Mouse (Mus musculus): Measurements from ENCODE around the gene Ryr1. TPM values are rescaled to one million over a fixed set of nuclear protein-coding genes. Genes with fewer than 3 reads are reported as not detected.
A peak's percentile ranks its signal among the peaks of the same experiment; 100 is the strongest.

Ryr1 gene
- total RNA-seq, 2 experiments from 2014 or later: 0.03 to 0.08 TPM

DNA sequence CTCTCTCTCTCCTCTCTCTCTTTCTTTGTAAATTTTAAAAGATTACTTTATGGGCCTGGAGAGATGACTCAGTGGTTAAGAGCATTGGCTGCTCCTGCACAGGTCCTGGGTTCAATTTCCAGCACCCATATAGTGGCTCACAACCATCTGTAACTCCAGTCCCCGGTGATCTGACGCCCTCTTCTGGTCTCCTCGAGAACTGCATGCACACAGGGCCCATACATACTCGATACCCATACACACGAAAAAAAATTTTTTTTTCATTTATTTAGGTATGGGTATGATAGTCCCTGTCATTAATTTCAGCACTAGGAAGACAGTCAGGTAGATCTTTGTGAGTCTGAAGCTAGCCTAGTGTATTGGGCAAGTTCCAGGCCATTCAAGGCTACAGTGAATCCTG lies 83.8 kb downstream of the Ryr1 start:
- intact Hi-C loops (cut with DNase I): loop anchor here (5.0 kb wide), 1 partner anchor 174 kb away; no protein-coding TSS in a partner anchor

GRCm38 (mm10) chr7:29039985-29040661 lies 84.9 kb downstream of the Ryr1 start:
- intact Hi-C loops (cut with DNase I): loop anchor here (5.0 to 10.0 kb wide), 2 partner anchors 145 to 173 kb away; no protein-coding TSS in a partner anchor
- peak in 1 of 2 experiments; percentile 25 for DNase-seq

More for the DNA sequence above, 83.8 kb downstream of the Ryr1 start:
- no peak for DNase-seq

GRCm38 (mm10) chr7:29039604-29039984 lies 85.4 kb downstream of the Ryr1 start:
- DNase-seq: peak; percentile 88 to 89
- intact Hi-C loops (cut with DNase I): loop anchor here (10.0 kb wide), 1 partner anchor 145 kb away; no protein-coding TSS in a partner anchor

GRCm38 (mm10) chr7:29037261-29037660 lies 87.7 kb downstream of the Ryr1 start:
- DNase-seq: no peak
- intact Hi-C loops (cut with DNase I): loop anchor here (10.0 kb wide), 1 partner anchor 142 kb away; no protein-coding TSS in a partner anchor

DNA sequence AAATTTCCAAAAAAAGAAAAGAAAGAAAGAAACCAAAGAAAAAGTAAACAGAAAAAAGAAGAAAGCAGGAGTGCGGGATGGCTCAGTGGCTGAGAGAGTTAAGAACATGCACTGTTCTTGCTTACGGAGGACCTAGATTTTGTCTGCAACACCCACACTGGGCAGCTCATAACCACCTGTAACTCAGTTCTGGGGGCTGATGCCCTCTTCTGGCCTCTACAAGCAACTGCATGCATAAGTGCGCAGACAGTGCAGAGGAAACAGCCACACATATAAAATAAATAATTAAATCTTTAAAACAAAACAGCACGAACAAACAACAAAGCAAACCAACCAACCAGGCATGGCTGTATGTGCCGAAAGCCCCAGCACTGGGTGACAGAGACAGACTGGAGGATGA lies 92.3 kb downstream of the Ryr1 start:
- intact Hi-C loops (cut with DNase I): loop anchor here (10.0 kb wide), 1 partner anchor 138 kb away; no protein-coding TSS in a partner anchor
- DNase-seq: no peak

- DNase-seq: no peak
- intact Hi-C loops (cut with DNase I): loop anchor here (10.0 kb wide), 1 partner anchor 137 kb away; no protein-coding TSS in a partner anchor
These were observed 93.3 kb downstream of the Ryr1 start for GRCm38 (mm10) chr7:29031641-29032040.

DNA sequence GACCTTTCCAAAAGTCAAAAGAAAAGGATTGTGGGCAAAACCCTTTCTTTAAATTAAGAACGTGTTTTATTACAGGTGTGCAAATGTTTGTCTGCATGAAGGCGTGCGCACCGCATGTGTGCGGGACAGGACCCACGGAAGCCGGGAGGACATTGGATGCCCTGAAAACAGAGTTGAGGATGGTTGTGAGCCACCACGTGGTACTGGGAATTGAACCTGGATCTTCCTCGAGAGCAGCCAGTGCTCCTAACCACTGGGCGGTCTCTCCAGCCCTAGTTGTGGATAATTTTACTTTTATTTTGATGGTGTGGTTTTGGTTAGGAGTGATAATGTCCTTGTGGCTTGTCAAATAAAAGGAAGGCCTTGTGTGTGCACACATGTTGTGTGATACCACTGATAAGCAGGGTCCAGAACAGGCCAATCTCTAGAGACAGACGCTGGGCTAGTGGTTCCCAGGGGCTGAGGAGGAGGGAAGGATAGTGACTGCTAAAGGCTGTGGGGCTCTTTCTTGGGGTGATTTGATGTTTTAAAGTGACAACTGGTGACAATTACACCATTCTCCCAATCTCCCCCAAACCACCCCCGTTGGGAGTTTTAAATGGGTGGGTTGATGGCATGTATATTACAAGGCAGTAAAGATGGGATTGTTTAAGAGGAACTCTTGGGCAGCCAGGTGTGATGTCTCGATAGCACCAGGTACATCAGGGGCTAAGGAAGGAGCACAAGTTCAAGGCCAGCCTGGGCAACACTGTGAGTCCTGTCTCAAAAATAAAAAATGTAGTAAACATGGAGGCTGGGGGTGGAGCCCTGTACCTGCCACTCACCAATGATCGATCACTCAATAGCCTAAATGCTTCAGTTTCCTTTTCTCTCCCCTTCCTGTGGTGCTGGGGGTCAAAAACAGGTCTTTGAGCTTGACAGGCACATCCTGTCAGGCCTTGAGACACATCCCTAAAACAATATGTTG lies 95.0 kb downstream of the Ryr1 start:
- intact Hi-C loops (cut with DNase I): loop anchor here (10.0 kb wide), 1 partner anchor 135 kb away; no protein-coding TSS in a partner anchor
- no peak for DNase-seq

DNA sequence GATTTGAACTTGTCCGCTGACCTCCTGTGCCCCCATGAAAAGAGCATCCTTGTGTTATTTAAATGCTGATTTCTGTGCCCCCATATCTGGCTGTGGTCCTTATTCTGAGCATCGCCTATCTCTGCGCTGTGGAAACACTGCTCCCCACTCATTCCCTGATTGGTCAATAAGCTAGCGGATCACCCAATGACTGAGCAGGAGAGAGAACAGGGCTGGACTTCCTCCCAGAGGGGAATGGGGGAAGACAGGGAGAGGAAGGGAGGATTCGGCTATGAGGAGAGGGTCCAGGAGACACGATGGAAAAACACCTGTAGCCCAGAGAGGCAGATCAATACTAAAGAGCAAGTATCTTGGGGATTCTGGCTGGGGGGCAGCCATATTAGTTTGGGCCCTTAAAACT lies 96.2 kb downstream of the Ryr1 start:
- DNase-seq: no peak
- intact Hi-C loops (cut with DNase I): no loop called here

DNA sequence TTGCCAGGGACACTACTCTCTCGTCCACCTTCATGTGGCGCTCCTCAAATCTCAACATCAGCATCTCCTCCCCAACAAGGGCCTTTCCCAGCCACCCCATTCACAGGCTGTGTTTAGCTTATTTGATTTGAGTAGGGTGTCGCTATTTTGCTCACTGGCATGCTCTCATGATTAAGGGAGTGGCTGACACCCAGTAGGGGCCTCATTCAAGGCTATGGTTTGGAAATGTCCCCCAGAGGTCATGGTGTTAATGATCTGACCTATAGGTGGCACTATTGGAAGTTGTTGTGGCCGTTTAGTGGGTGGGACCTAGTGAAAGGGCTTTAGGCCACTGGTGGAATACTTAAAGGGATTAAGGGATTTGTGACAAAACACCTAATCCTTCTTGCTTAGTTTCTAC lies 98.2 kb downstream of the Ryr1 start:
- intact Hi-C loops (cut with DNase I): no loop called here
- no peak for DNase-seq

DNA sequence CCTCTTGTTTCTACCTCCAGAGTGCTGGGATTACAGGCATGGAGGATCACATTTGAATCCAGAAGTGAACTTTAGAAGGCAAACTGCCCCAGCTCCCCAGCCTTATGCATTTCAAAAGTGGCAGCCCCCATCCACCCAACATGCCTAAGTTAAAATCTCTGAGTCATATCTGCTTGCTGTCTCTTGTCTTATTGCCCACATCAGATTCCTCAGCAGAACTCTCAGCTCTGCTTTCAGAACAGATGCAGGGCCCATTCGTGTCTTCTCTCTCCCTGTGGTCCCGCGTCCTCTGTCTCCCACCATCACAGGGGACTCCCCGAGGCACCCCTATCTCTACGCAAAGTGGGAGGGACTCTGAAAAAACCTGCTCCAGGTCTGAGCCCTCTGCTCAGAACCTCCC lies 98.8 kb downstream of the Ryr1 start:
- DNase-seq: no peak
- intact Hi-C loops (cut with DNase I): no loop called here

- no peak for DNase-seq
- intact Hi-C loops (cut with DNase I): no loop called here
These were observed 99.4 kb downstream of the Ryr1 start for GRCm38 (mm10) chr7:29025566-29025965.

GRCm38 (mm10) chr7:29023514-29023913 lies 101.5 kb downstream of the Ryr1 start:
- intact Hi-C loops (cut with DNase I): no loop called here

DNA sequence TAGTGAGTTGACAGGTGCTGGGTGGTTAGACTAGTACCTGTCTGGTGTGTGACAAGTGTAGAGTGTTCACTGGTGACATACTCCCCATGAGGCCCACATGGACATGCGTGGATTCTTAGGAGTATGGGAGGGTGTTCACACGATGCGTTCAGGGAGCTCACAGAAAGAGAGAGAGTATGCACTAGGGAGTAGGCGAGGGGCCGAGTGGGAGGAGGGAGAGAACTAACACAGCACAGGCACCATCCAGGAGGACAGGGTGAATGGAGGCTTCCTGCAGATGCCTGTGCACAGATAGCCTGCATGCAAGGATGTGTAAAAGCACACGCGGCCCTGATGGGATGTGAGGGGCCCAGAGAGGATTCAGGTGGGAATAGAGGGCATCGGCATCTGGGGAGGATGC lies 102.5 kb downstream of the Ryr1 start:
- no peak for DNase-seq
- intact Hi-C loops (cut with DNase I): no loop called here

More at GRCm38 (mm10) chr7:29023514-29023913, 101.5 kb downstream of the Ryr1 start:
- no peak for DNase-seq

GRCm38 (mm10) chr7:29019447-29020220 lies 105.3 kb downstream of the Ryr1 start:
- no peak for DNase-seq
- intact Hi-C loops (cut with DNase I): no loop called here

GRCm38 (mm10) chr7:29017222-29017621 lies 107.8 kb downstream of the Ryr1 start:
- no peak for DNase-seq
- intact Hi-C loops (cut with DNase I): no loop called here

- DNase-seq: no peak
- intact Hi-C loops (cut with DNase I): no loop called here
These were observed 108.5 kb downstream of the Ryr1 start for GRCm38 (mm10) chr7:29016440-29016839.

DNA sequence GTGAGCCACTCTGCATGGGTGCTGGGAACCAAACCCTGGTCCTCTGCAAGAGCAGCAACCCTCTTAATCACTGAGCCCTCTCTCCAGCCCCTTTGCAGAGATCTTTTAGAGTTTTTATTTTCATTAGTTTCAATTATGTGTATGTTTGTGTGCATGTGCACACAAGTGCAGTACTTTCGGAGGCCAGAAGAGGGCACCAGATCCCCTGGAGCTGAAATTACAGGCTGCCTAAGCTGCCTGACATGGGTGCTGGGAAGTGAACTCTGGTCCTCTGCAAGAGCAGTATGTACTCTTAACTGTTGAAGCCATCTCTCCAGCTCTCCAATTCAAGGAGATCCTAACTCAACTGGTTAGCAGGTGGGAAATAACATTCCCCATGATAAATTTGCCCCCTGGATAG lies 110.0 kb downstream of the Ryr1 start:
- intact Hi-C loops (cut with DNase I): no loop called here
- DNase-seq: no peak

GRCm38 (mm10) chr7:29008714-29009113 lies 116.3 kb downstream of the Ryr1 start:
- intact Hi-C loops (cut with DNase I): no loop called here
- no peak for DNase-seq

GRCm38 (mm10) chr7:29008171-29008570 lies 116.8 kb downstream of the Ryr1 start:
- no peak for DNase-seq
- intact Hi-C loops (cut with DNase I): no loop called here
